Mouse (Mus musculus): ENCODE results near the gene Olfr318. TPM values are rescaled to one million over a fixed set of nuclear protein-coding genes. Genes with fewer than 3 reads are reported as not detected.

The Olfr318 gene
- polyA plus RNA-seq, 1 experiment from 2014 or later, result 0.03 TPM

GRCm38 (mm10) chr11:58680799-58681198 is 43.0 kb downstream of the Olfr318 start, which contains the start of gene Olfr320:
Olfr320 (plus strand) TSS chr11:58681099.
- in situ Hi-C loops (cut with MboI; ENCODE audit: low pct_unique_long_range_greater_than_20kb), result no loop called here
- ChIA-PET POLR2A (no interaction called here), CTCF (no interaction called here)
- TF ChIP-seq CTCF (IDR thresholded peaks at IDR 0.05), result no peak
- no peaks in the 10 kb centered on the region for H3K27me3 ChIP-seq
- ATAC-seq (no peak), DNase-seq (ENCODE audit: low read depth, low spot score) (no peak)

DNA sequence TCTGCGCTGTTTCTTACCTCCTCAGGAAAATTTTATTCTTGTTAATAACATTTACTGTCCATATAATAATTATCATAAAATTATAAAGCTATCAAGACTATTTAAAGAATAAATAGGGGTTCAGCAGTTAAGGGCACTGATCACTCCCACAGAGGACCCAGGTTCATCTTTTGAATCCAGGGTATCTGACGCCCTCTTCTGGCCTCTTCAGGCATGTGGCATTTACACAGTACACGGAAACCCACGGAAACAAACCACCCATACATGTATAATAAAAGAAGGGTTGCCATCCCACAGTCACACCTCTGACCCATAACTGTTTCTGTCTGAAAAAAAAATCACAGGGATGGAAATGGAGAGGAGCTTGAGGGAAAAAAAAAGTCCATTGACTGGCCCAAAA is 52.0 kb downstream of the Olfr318 start:
- in situ Hi-C loops (cut with MboI; ENCODE audit: low pct_unique_long_range_greater_than_20kb), result no loop called here
- ATAC-seq (no peak), DNase-seq (ENCODE audit: low read depth, low spot score) (no peak)
- peaks cover 7% of the 10 kb centered on the region for H3K27me3 ChIP-seq
- ChIA-PET CTCF (interaction anchor here (0.9 kb wide), 1 partner anchor 269 kb away, joined by 3 read pairs; no protein-coding TSS in a partner anchor), POLR2A (no interaction called here)
- peak; percentile 28 for TF ChIP-seq CTCF (IDR thresholded peaks at IDR 0.05)

DNA sequence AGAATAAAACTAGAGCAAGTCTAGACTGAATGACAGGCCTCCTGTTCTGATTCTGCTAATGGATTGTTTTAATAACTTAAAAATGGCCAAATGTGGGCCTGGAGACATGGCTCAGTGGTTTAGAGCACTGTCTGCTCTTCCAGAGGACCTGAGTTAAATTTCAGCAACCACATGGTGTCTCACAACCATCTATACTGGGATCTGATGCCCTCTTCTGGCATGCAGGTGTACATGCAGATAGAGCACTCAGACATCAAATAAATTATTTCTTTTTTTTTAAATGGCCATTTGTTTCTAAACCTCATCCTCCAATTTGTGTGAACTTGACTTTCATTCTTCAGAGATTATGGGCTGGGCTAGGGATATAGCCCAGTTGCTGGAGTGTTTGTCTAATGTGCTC is 54.6 kb downstream of the Olfr318 start:
- in situ Hi-C loops (cut with MboI; ENCODE audit: low pct_unique_long_range_greater_than_20kb), result loop anchor here (10.0 kb wide), 1 partner anchor 66 kb away; the partner anchor contains the start of gene Olfr317
- ChIA-PET POLR2A (no interaction called here), CTCF (no interaction called here)
- ATAC-seq (no peak), DNase-seq (ENCODE audit: low read depth, low spot score) (no peak)
- peaks cover 7% of the 10 kb centered on the region for H3K27me3 ChIP-seq
- peak; percentile 43 for TF ChIP-seq CTCF (IDR thresholded peaks at IDR 0.05)

Other genes starting within 250 kb of the Olfr318 start
- 0.03 TPM for gene Olfr332, start 231.5 kb downstream of the Olfr318 start, polyA plus RNA-seq (2021)
- gene Olfr331, start 221.4 kb downstream of the Olfr318 start, polyA plus RNA-seq (2021), result not detected
- not detected for gene Olfr330, start 189.2 kb downstream of the Olfr318 start, polyA plus RNA-seq (2021)
- not detected for gene Olfr329-ps, start 177.6 kb downstream of the Olfr318 start, polyA plus RNA-seq (2021)
- gene Olfr328, start 168.4 kb downstream of the Olfr318 start, polyA plus RNA-seq (2021), result not detected
- gene Olfr224, start 153.5 kb downstream of the Olfr318 start, polyA plus RNA-seq (2021), result not detected
- not detected for gene Olfr325, start 146.3 kb downstream of the Olfr318 start, polyA plus RNA-seq (2021)
- gene Olfr324, start 128.9 kb downstream of the Olfr318 start, polyA plus RNA-seq (2021), result 0.08 TPM
- gene 2210407C18Rik, start 107.9 kb downstream of the Olfr318 start, polyA plus RNA-seq (2021), result 0.42 TPM
- not detected for gene Olfr323, start 93.5 kb downstream of the Olfr318 start, polyA plus RNA-seq (2021)
- 0.04 TPM for gene Trim58, start 83.5 kb downstream of the Olfr318 start, polyA plus RNA-seq (2021)
- gene Olfr322, start 65.2 kb downstream of the Olfr318 start, polyA plus RNA-seq (2021), result not detected
- gene Olfr320, start 42.9 kb downstream of the Olfr318 start, polyA plus RNA-seq (2021), result not detected
- gene Olfr319, start 24.9 kb downstream of the Olfr318 start, polyA plus RNA-seq (2021), result not detected
- gene Olfr317, start 15.2 kb upstream of the Olfr318 start, polyA plus RNA-seq (2021), result not detected
- gene Olfr316, start 28.7 kb upstream of the Olfr318 start, polyA plus RNA-seq (2021), result not detected
- not detected for gene Olfr315, start 49.2 kb upstream of the Olfr318 start, polyA plus RNA-seq (2021)
- gene Olfr314, start 58.9 kb upstream of the Olfr318 start, polyA plus RNA-seq (2021), result not detected
- gene Fam183b, start 77.9 kb upstream of the Olfr318 start, polyA plus RNA-seq (2021), result not detected
- gene Olfr313, start 91.0 kb upstream of the Olfr318 start, polyA plus RNA-seq (2021), result not detected
- not detected for gene Olfr312, start 105.2 kb upstream of the Olfr318 start, polyA plus RNA-seq (2021)
- not detected for gene Olfr311, start 115.2 kb upstream of the Olfr318 start, polyA plus RNA-seq (2021)
- gene Gm12258, start 123.1 kb upstream of the Olfr318 start, polyA plus RNA-seq (2021), result 6.8 TPM
- 6.4 TPM for gene 2810021J22Rik, start 143.2 kb upstream of the Olfr318 start, polyA plus RNA-seq (2021)
- gene Zfp39, start 180.2 kb upstream of the Olfr318 start, polyA plus RNA-seq (2021), result 3.1 TPM
- gene Btnl10, start 193.9 kb upstream of the Olfr318 start, polyA plus RNA-seq (2021), result not detected
- 252 TPM for gene Rnf187, start 214.9 kb upstream of the Olfr318 start, polyA plus RNA-seq (2021)
- 7.1 TPM for gene Hist3h2ba, start 224.9 kb upstream of the Olfr318 start, polyA plus RNA-seq (2021)
- gene Hist3h2a, start 230.7 kb upstream of the Olfr318 start, polyA plus RNA-seq (2021), result 20.9 TPM
- 0.26 TPM for gene Trim17, start 230.7 kb upstream of the Olfr318 start, polyA plus RNA-seq (2021)

Data from Patski (cell line).